Mouse (Mus musculus) erythroblast, embryonic 14.5 days (primary cell): ENCODE data around the gene Lrfn3. TPM values are rescaled to one million over a fixed set of nuclear protein-coding genes. Genes with fewer than 3 reads are reported as not detected.

ENCODE experiments used
- H3K27me3 ChIP-seq: 2 replicates; pipeline ENCODE4 v1.6.1; 2012; ENCODE audit warnings: inconsistent platforms; ENCODE audit not compliant: control insufficient read depth
- H3K36me3 ChIP-seq: 2 replicates; pipeline ENCODE4 v1.6.1; 2012; ENCODE audit warnings: mild to moderate bottlenecking, inconsistent platforms; ENCODE audit not compliant: control insufficient read depth
- H3K4me1 ChIP-seq: 2 replicates; pipeline ENCODE4 v1.6.1; 2012; ENCODE audit warnings: inconsistent platforms; ENCODE audit not compliant: control insufficient read depth
- H3K4me3 ChIP-seq: replicated peaks from 2 replicates; pipeline ENCODE3; 2012; ENCODE audit warnings: moderate library complexity, mild to moderate bottlenecking, inconsistent platforms
- H3K9me3 ChIP-seq: 2 replicates; pipeline ENCODE4 v1.6.1; 2012; ENCODE audit warnings: low read length, inconsistent platforms, mixed read lengths; ENCODE audit not compliant: control insufficient read depth
- GATA1 ChIP-seq: IDR thresholded peaks from 2 replicates; pipeline ENCODE4 v1.6.1; 2012; ENCODE audit warnings: low read length, inconsistent platforms, mixed read lengths
- TAL1 ChIP-seq: IDR thresholded peaks from 3 replicates; pipeline ENCODE4 v1.6.1; 2012; ENCODE audit warnings: low read length, inconsistent platforms, mixed read lengths
- polyA plus RNA-seq: library from polyadenylated mRNA; stranded (reverse); fragments of >175 nt; gene quantifications from 2 replicates; pipeline ENCODE4 v1.2.3, GENCODE M21; 2012

Lrfn3 gene
- polyA plus RNA-seq, 1 experiment = 0.05 TPM

DNA sequence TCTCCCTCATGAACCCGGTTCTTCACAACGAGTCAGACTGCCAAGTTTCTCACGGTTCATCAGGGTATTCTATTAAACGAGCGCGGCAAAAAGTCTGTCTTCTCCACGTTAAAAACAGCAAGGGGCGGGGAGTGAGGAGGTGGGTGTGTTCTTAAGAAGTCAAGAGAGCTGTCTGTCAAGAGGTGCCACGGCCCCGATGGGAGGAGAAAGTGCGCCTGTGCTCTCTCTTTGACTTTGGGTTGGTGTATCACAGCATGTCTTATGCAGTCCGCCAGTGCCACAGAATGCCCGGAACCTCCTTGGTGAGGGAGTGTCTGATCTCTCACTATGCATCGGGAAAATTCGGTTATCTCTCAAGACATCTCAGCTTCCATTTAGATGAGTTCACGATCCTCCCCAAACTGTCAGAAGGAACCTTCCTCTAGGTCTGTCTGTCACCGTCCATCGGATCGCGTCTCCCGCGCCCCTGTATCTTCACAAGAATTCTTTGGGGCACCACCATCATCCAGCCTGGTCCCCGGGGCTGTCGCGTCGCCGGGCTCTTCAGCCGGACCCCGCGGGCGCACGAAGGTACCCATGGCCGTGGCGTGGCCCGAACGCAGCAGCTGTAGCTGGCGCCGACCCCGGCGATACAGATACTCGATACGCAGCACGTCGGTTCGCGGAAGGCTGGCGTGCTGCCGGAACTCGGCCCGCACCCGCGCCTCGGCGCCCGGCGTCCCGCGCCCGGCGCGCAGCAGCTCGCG lies 40.9 kb downstream of the Lrfn3 start, which contains the start of gene E130208F15Rik:
TSS of gene E130208F15Rik (plus strand) at position 202 of the 746 bp plus-strand sequence.
- Histone ChIP-seq H3K36me3 (no peaks in the 10 kb centered on the region; the same call in 1 of the 2 replicates), H3K4me3 (peak within 1 kb of the TSS; percentile 82), H3K27me3 (no peaks in the 10 kb centered on the region), H3K4me1 (peaks cover 34% of the 10 kb centered on the region), H3K9me3 (0 out of 2 replicates have a peak, but pooled peaks cover 3% of the 10 kb centered on the region)
- no peak for TF ChIP-seq TAL1
- TF ChIP-seq GATA1 = no peak

- no peaks in the 10 kb centered on the region; the same call in 1 of the 2 replicates for H3K36me3 ChIP-seq
- 0 out of 2 replicates have a peak, but pooled peaks cover 3% of the 10 kb centered on the region for H3K9me3 ChIP-seq
- TF ChIP-seq GATA1 (no peak), TAL1 (no peak)
- H3K4me1 ChIP-seq = peaks cover 34% of the 10 kb centered on the region
- no peaks in the 10 kb centered on the region for H3K27me3 ChIP-seq
- H3K4me3 ChIP-seq = peak overlapping the region; percentile 82
Observed at GRCm38 (mm10) chr7:30320946-30321345, 41.6 kb downstream of the Lrfn3 start.

DNA sequence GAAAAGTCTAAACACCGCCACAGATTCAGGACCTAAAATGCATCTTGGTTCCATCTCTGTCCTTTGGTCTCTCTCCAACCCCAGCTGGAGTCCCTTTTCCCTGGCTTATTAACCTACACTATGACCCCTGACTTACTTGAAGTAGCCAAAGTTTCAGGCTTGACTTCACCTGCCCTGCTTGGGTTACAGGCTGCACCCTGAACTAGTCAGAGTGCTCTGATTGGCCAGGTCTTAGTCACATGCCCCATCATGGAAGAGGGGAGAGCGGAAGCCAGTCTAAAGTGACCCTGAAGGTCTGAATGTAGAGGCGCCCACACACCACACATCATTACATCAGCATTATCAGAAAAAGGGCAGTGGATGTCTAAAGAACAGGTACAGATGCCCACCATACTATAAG lies 44.4 kb downstream of the Lrfn3 start:
- Histone ChIP-seq H3K4me3 (no peak overlapping the region), H3K27me3 (no peaks in the 10 kb centered on the region), H3K36me3 (no peaks in the 10 kb centered on the region; the same call in 1 of the 2 replicates), H3K4me1 (peaks cover 39% of the 10 kb centered on the region), H3K9me3 (no peaks in the 10 kb centered on the region)
- no peak for TF ChIP-seq GATA1
- no peak for TF ChIP-seq TAL1

- Histone ChIP-seq H3K9me3 (no peaks in the 10 kb centered on the region), H3K4me3 (peak overlapping the region; percentile 44), H3K27me3 (no peaks in the 10 kb centered on the region), H3K4me1 (peaks cover 17% of the 10 kb centered on the region), H3K36me3 (peaks cover 9% of the 10 kb centered on the region; the same call in 1 of the 2 replicates)
- no peak for TF ChIP-seq GATA1
- TF ChIP-seq TAL1 = no peak
Observed at GRCm38 (mm10) chr7:30315559-30316529, 46.7 kb downstream of the Lrfn3 start.

DNA sequence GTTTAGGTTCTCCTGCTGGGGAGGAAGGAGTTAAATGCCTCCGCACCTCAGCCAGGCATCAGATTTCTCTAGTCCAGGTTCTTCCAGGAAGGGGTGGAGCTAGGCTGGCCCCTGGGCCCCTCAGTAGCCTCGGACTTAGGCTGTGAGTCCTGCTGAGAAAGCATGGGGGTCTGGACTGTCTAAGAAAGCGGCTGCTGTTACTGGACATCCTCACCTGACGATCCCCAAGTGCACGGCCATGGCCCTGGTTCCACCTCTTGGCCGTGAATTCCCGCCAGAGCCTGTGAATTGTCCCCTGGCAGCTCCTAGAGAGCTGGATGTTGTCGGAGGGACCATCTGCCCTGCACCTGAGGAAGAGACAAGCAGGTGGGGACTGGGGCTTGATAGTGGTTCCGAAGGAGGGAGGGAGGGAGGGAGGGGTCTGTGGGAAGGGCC lies 47.8 kb downstream of the Lrfn3 start, which contains the start of gene Syne4:
TSS of gene Syne4 (plus strand) at position 87 of the 435 bp plus-strand sequence.
- Histone ChIP-seq H3K36me3 (peaks cover 9% of the 10 kb centered on the region; the same call in 1 of the 2 replicates), H3K4me1 (peaks cover 11% of the 10 kb centered on the region), H3K4me3 (peak within 1 kb of the TSS; percentile 47), H3K9me3 (no peaks in the 10 kb centered on the region), H3K27me3 (no peaks in the 10 kb centered on the region)
- TF ChIP-seq GATA1 = no peak
- no peak for TF ChIP-seq TAL1

DNA sequence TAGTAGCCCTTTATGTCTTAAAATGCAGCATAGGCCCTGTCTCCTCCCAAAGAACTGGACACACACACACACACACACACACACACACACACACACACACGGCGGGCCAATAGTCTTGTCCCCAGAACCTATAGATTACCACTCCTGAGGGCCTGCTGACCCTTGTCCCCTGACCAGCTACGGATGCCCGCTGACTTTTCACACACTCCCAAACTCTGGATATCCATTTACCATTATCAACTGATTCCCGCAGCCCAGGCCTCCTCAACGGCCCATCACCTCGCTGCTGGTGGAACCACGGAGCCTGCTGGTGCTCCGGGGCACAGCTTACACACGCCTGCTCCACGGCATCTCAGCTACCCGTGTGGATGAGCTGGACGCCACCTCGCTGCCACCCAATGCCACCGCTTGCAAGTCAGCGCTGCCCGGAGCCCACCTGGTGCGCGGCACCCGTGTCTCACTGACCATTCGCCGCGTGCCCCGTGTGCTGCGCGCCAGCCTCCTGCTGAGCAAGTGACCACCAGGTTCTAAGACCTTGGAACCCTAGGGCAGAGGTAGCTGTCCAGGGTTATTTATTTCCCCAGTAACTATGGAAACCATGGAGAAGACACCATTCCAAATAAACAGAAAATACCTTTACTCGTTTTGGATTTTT lies 48.8 kb downstream of the Lrfn3 start:
- TF ChIP-seq GATA1 (no peak), TAL1 (no peak)
- no peaks in the 10 kb centered on the region for H3K9me3 ChIP-seq
- H3K4me1 ChIP-seq = peaks cover 17% of the 10 kb centered on the region
- H3K4me3 ChIP-seq = peak overlapping the region; percentile 47
- H3K27me3 ChIP-seq = no peaks in the 10 kb centered on the region
- H3K36me3 ChIP-seq = peaks cover 9% of the 10 kb centered on the region; the same call in 1 of the 2 replicates

DNA sequence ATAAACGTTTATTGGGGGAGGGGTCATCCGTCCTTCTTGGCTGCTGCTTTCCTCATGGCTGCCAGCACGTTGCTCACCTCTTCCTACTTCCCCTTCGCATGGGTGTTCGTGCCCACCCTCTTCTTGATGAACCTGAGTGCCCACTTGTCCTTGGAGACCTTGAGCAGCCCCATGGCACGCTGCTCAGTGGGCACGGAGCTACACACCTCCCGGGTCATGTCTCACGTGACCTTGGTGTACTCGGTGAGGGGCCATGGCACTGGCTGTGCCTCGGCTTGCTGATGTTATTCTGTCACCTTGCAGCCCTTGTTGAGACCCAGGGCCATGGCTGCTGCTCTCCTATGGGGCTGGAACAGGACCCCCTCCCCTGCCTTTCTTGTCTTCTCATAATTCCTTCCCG lies 52.4 kb downstream of the Lrfn3 start:
- Histone ChIP-seq H3K4me3 (no peak overlapping the region), H3K27me3 (no peaks in the 10 kb centered on the region), H3K4me1 (peaks cover 29% of the 10 kb centered on the region), H3K9me3 (no peaks in the 10 kb centered on the region), H3K36me3 (peaks cover 9% of the 10 kb centered on the region; the same call in 1 of the 2 replicates)
- TF ChIP-seq TAL1 (no peak), GATA1 (no peak)

DNA sequence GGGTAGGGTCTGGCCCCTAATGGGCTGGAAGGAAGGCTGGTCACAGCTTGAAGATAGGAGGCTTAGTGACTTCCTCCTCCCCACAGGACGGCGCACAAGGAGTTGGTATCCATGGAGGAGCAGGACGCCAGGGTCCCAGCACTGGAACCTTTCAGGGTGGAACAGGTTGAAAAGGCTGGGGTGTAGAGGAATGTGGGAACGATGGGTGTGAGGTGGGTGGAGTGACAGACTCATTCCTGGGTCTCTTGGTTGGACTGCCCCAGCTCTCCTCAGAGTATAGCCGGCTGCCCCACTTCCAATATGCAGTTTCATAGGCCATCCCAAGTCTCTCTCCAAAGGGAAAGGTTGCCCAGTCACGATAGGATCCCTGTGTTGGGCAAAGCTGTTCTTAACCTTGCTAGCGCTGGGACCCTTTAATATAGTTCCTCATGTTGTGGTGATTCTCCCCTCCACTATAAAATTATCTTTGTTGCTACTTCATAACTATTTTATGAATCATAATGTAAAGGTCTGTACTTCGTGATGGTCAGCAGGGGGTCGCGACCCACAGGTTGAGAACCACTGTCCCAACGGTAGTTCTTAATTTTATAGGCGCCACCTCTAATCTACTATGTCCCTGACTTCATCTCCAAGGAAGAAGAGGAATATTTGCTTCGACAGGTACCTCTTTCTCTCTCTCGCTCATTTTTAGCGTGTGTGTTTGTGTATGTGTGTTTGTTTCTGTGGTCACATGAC lies 53.0 kb downstream of the Lrfn3 start:
- no peak for TF ChIP-seq GATA1
- no peak for TF ChIP-seq TAL1
- Histone ChIP-seq H3K4me3 (peak overlapping the region; percentile 67), H3K27me3 (no peaks in the 10 kb centered on the region), H3K4me1 (peaks cover 27% of the 10 kb centered on the region), H3K9me3 (no peaks in the 10 kb centered on the region), H3K36me3 (peaks cover 9% of the 10 kb centered on the region; the same call in 1 of the 2 replicates)
